Mouse (Mus musculus) cerebral cortex, adult 2 months (tissue): ENCODE results near the gene Pacrg.

Experiments used
- WGBS: fragments of 180-500 bp; shearing (Covaris S2); methylation state at CpG from one replicate; pipeline ENCODE4 v1.1.7; 2018; 5-methylcytosine and 5-hydroxymethylcytosine counted together

Gene Pacrg

GRCm38 (mm10) chr17:10452801-10453200, 387.3 kb downstream of the Pacrg start:
- WGBS: 77% methylated on average over 3 of the region's 3 CpGs

GRCm38 (mm10) chr17:10451306-10452077, 388.6 kb downstream of the Pacrg start:
- WGBS: 67% methylated on average over 10 of the region's 10 CpGs

- WGBS: 89% methylated on average over 14 of the region's 14 CpGs
Measured at GRCm38 (mm10) chr17:10449800-10450299, 390.3 kb downstream of the Pacrg start.

- 73% methylated on average over 5 of the region's 5 CpGs for WGBS
Measured at GRCm38 (mm10) chr17:10448417-10448816, 391.7 kb downstream of the Pacrg start.

GRCm38 (mm10) chr17:10441501-10442111, 398.5 kb downstream of the Pacrg start:
- 50% methylated on average over 16 of the region's 16 CpGs for WGBS

- 74% methylated on average over 3 of the region's 3 CpGs for WGBS
Measured at GRCm38 (mm10) chr17:10440961-10441360, 399.1 kb downstream of the Pacrg start.

GRCm38 (mm10) chr17:10439815-10440214, 400.3 kb downstream of the Pacrg start:
- WGBS: 72% methylated on average over 8 of the region's 8 CpGs

- WGBS: 65% methylated on average over 1 of the region's 1 CpGs
Measured at GRCm38 (mm10) chr17:10434867-10435266, 405.2 kb downstream of the Pacrg start.

GRCm38 (mm10) chr17:10432525-10433180, 407.5 kb downstream of the Pacrg start:
- 95% methylated on average over 7 of the region's 7 CpGs for WGBS

- WGBS: 84% methylated on average over 6 of the region's 6 CpGs
Measured at GRCm38 (mm10) chr17:10431849-10432524, 408.1 kb downstream of the Pacrg start.

- WGBS: 76% methylated on average over 4 of the region's 4 CpGs
Measured at GRCm38 (mm10) chr17:10430831-10431230, 409.3 kb downstream of the Pacrg start.

GRCm38 (mm10) chr17:10429406-10429805, 410.7 kb downstream of the Pacrg start:
- 96% methylated on average over 11 of the region's 11 CpGs for WGBS

GRCm38 (mm10) chr17:10425311-10425710, 414.8 kb downstream of the Pacrg start:
- WGBS: 87% methylated on average over 5 of the region's 5 CpGs

GRCm38 (mm10) chr17:10417558-10418253, 422.4 kb downstream of the Pacrg start:
- WGBS: 88% methylated on average over 7 of the region's 7 CpGs

- WGBS: 84% methylated on average over 4 of the region's 4 CpGs
Measured at GRCm38 (mm10) chr17:10416995-10417394, 423.1 kb downstream of the Pacrg start.

- WGBS: 98% methylated on average over 4 of the region's 4 CpGs
Measured at GRCm38 (mm10) chr17:10416101-10416500, 424.0 kb downstream of the Pacrg start.

GRCm38 (mm10) chr17:10414383-10414782, 425.7 kb downstream of the Pacrg start:
- 72% methylated on average over 4 of the region's 4 CpGs for WGBS

- WGBS: 76% methylated on average over 9 of the region's 9 CpGs
Measured at GRCm38 (mm10) chr17:10413870-10414269, 426.2 kb downstream of the Pacrg start.

- WGBS: 83% methylated on average over 8 of the region's 8 CpGs
Measured at GRCm38 (mm10) chr17:10410597-10411476, 429.3 kb downstream of the Pacrg start.

- 65% methylated on average over 4 of the region's 4 CpGs for WGBS
Measured at GRCm38 (mm10) chr17:10408681-10409081, 431.4 kb downstream of the Pacrg start.
